Mouse (Mus musculus) kidney, adult 18-20 months (tissue): ENCODE data around the gene Sim2.

ENCODE experiments used
- DNase-seq: peaks from one replicate; pipeline ENCODE4 v3.0.0; 2021

Sim2 gene

GRCm38 (mm10) chr16:94084711-94085602 lies at the start of gene Sim2:
Sim2 (plus strand) TSS chr16:94084931.
- peak; percentile 78 for DNase-seq

GRCm38 (mm10) chr16:94037280-94037679 lies 47.5 kb upstream of the Sim2 start:
- no peak for DNase-seq

GRCm38 (mm10) chr16:94038272-94038985 lies 46.3 kb upstream of the Sim2 start:
- DNase-seq = peak; percentile 56

- no peak for DNase-seq
These were observed 45.8 kb upstream of the Sim2 start for GRCm38 (mm10) chr16:94038986-94039341.

GRCm38 (mm10) chr16:94040485-94040884 lies 44.2 kb upstream of the Sim2 start:
- DNase-seq = no peak

GRCm38 (mm10) chr16:94041065-94041712 lies 43.5 kb upstream of the Sim2 start:
- no peak for DNase-seq

GRCm38 (mm10) chr16:94043797-94044196 lies 40.9 kb upstream of the Sim2 start:
- DNase-seq = no peak

- DNase-seq = no peak
These were observed 39.7 kb upstream of the Sim2 start for GRCm38 (mm10) chr16:94044996-94045395.

- no peak for DNase-seq
These were observed 34.4 kb upstream of the Sim2 start for GRCm38 (mm10) chr16:94050368-94050767.

- no peak for DNase-seq
These were observed 29.6 kb upstream of the Sim2 start for GRCm38 (mm10) chr16:94055176-94055575.

GRCm38 (mm10) chr16:94055576-94055975 lies 29.2 kb upstream of the Sim2 start:
- no peak for DNase-seq

- DNase-seq = peak; percentile 19
These were observed 24.9 kb upstream of the Sim2 start for GRCm38 (mm10) chr16:94059820-94060219.

- DNase-seq = no peak
These were observed 20.5 kb upstream of the Sim2 start for GRCm38 (mm10) chr16:94064211-94064610.

- DNase-seq = no peak
These were observed 18.7 kb upstream of the Sim2 start for GRCm38 (mm10) chr16:94065728-94066674.

- no peak for DNase-seq
These were observed 18.0 kb upstream of the Sim2 start for GRCm38 (mm10) chr16:94066771-94067170.

- DNase-seq = no peak
These were observed 17.5 kb upstream of the Sim2 start for GRCm38 (mm10) chr16:94067280-94067679.

- DNase-seq = no peak
These were observed 15.7 kb upstream of the Sim2 start for GRCm38 (mm10) chr16:94069061-94069460.

GRCm38 (mm10) chr16:94070920-94071319 lies 13.8 kb upstream of the Sim2 start:
- no peak for DNase-seq

GRCm38 (mm10) chr16:94071468-94071867 lies 13.3 kb upstream of the Sim2 start:
- DNase-seq = no peak

GRCm38 (mm10) chr16:94075362-94076027 lies 9.2 kb upstream of the Sim2 start:
- DNase-seq = peak; percentile 53

GRCm38 (mm10) chr16:94078318-94079074 lies 6.2 kb upstream of the Sim2 start:
- no peak for DNase-seq
